Mouse (Mus musculus) frontal cortex, postnatal 10 days (tissue): Measurements from ENCODE around the gene Olfr1184.
"Not testable (repeated sequence)": the region's sequence is repeated elsewhere in the genome, so short reads cannot be mapped to it uniquely, and the experiment has no call there.

Experiments
- DNase-seq, 2 experiments: peaks; one replicate each; pipeline ENCODE4 v3.0.0; 2022; ENCODE audit warnings: low spot score in 2 of 2, mixed read lengths in 1 of 2

Gene Olfr1184

GRCm38 (mm10) chr2:88483298-88483697 lies at the start of gene Olfr1184:
Gene Olfr1184, plus strand, starts transcription at chr2:88483598.
- DNase-seq, result no peak

GRCm38 (mm10) chr2:88449031-88449430 lies 34.4 kb upstream of the Olfr1184 start, which contains the start of gene Gm13757:
Gene Gm13757, minus strand, starts transcription at chr2:88449131.
- no peak for DNase-seq

- DNase-seq, result not testable (repeated sequence)
Measured at GRCm38 (mm10) chr2:88454567-88454966, 28.8 kb upstream of the Olfr1184 start, which contains the start of gene Olfr1183. Gene Olfr1183, plus strand, starts transcription at chr2:88454867.

GRCm38 (mm10) chr2:88493020-88493419 lies 9.6 kb downstream of the Olfr1184 start, which contains the start of gene Olfr1185-ps1:
Gene Olfr1185-ps1, plus strand, starts transcription at chr2:88493320.
- DNase-seq, result no peak

- no peak for DNase-seq
Measured at GRCm38 (mm10) chr2:88518251-88518650, 34.9 kb downstream of the Olfr1184 start, which contains the start of gene Olfr1186. Gene Olfr1186, plus strand, starts transcription at chr2:88518551.

GRCm38 (mm10) chr2:88525720-88526119 lies 42.3 kb downstream of the Olfr1184 start:
- DNase-seq, result no peak
